Mouse (Mus musculus) E14TG2a.4 (cell line): ENCODE measurements around the gene Ccdc89.

Source experiments
- H3K27me3 ChIP-seq: 2 replicates; pipeline ENCODE4 v1.6.1; 2014; ENCODE audit warnings: low read length, control low read depth; ENCODE audit not compliant: insufficient read depth
- H3K36me3 ChIP-seq: 2 replicates; pipeline ENCODE4 v1.6.1; 2014; ENCODE audit warnings: low read length, control low read depth; ENCODE audit not compliant: insufficient read depth
- H3K4me1 ChIP-seq: replicated peaks from 2 replicates; pipeline ENCODE4 v1.6.1; 2014; ENCODE audit warnings: low read depth, low read length, control low read depth
- H3K4me3 ChIP-seq: replicated peaks from 2 replicates; pipeline ENCODE4 v1.5.1; 2014; ENCODE audit warnings: mild to moderate bottlenecking, low read length
- H3K9me3 ChIP-seq: 2 replicates; pipeline ENCODE4 v1.6.1; 2014; ENCODE audit warnings: low read length, control low read depth
- CTCF ChIP-seq: conservative IDR thresholded peaks from 2 replicates; pipeline ENCODE4 v1.5.1; 2014; ENCODE audit warnings: low read length
- NANOG ChIP-seq: IDR thresholded peaks from 2 replicates; pipeline ENCODE4 v1.6.1; 2014; ENCODE audit warnings: borderline replicate concordance, low read length, mixed read lengths
- POU5F1 ChIP-seq: IDR thresholded peaks from 2 replicates; pipeline ENCODE4 v1.6.1; 2014; ENCODE audit warnings: low read length, borderline replicate concordance

The Ccdc89 gene

GRCm38 (mm10) chr7:90426020-90427001 is at the start of gene Ccdc89:
Gene Ccdc89, plus strand, starts transcription at chr7:90426577.
- H3K4me1 ChIP-seq: peaks cover 26% of the 10 kb centered on the region
- H3K4me3 ChIP-seq: peak within 1 kb of the TSS; percentile 73
- H3K36me3 ChIP-seq: no peaks in the 10 kb centered on the region
- TF ChIP-seq CTCF (no peak), NANOG (no peak), POU5F1 (no peak)
- no peaks in the 10 kb centered on the region for H3K27me3 ChIP-seq
- no peaks in the 10 kb centered on the region for H3K9me3 ChIP-seq

- Histone ChIP-seq H3K4me3 (no peak overlapping the region), H3K9me3 (no peaks in the 10 kb centered on the region), H3K4me1 (peaks cover 4% of the 10 kb centered on the region), H3K27me3 (no peaks in the 10 kb centered on the region), H3K36me3 (no peaks in the 10 kb centered on the region)
- TF ChIP-seq CTCF (no peak), NANOG (no peak), POU5F1 (no peak)
Observed at GRCm38 (mm10) chr7:90384411-90384810, 42.0 kb upstream of the Ccdc89 start.

GRCm38 (mm10) chr7:90386885-90387459 is 39.4 kb upstream of the Ccdc89 start:
- H3K36me3 ChIP-seq: no peaks in the 10 kb centered on the region
- peaks cover 4% of the 10 kb centered on the region for H3K4me1 ChIP-seq
- no peaks in the 10 kb centered on the region for H3K9me3 ChIP-seq
- TF ChIP-seq NANOG (no peak), POU5F1 (no peak), CTCF (no peak)
- no peak overlapping the region for H3K4me3 ChIP-seq
- no peaks in the 10 kb centered on the region for H3K27me3 ChIP-seq

DNA sequence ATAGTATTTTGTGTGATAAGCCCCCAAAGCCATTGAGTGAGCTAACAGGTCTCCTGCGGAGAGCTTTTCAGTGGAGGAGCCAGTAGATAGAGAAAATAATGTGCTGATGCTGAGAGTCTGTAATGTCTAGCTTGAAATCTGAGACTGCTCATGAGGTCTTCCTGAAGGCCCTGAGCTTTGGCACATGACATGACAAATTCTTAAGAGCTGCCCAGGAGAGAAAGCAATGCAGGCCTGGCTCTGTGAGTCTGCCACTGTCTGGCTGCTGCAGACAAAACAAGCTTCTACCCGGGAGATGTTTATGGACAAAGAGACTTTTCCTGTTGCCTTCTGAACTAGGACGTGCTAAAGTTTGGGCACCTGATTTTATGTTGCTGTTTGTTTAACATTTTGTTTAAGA is 36.6 kb upstream of the Ccdc89 start:
- no peaks in the 10 kb centered on the region for H3K27me3 ChIP-seq
- H3K9me3 ChIP-seq: no peaks in the 10 kb centered on the region
- H3K36me3 ChIP-seq: no peaks in the 10 kb centered on the region
- no peak for TF ChIP-seq POU5F1
- TF ChIP-seq CTCF: no peak
- no peak for TF ChIP-seq NANOG
- peaks cover 4% of the 10 kb centered on the region for H3K4me1 ChIP-seq
- no peak overlapping the region for H3K4me3 ChIP-seq

- Histone ChIP-seq H3K4me1 (no peaks in the 10 kb centered on the region), H3K9me3 (no peaks in the 10 kb centered on the region), H3K36me3 (no peaks in the 10 kb centered on the region), H3K4me3 (no peak overlapping the region), H3K27me3 (no peaks in the 10 kb centered on the region)
- no peak for TF ChIP-seq POU5F1
Observed at GRCm38 (mm10) chr7:90395073-90395472, 31.3 kb upstream of the Ccdc89 start.

GRCm38 (mm10) chr7:90395928-90396327 is 30.4 kb upstream of the Ccdc89 start:
- TF ChIP-seq POU5F1 (no peak), CTCF (no peak), NANOG (no peak)
- H3K9me3 ChIP-seq: no peaks in the 10 kb centered on the region
- no peaks in the 10 kb centered on the region for H3K4me1 ChIP-seq
- no peak overlapping the region for H3K4me3 ChIP-seq
- no peaks in the 10 kb centered on the region for H3K36me3 ChIP-seq
- no peaks in the 10 kb centered on the region for H3K27me3 ChIP-seq

DNA sequence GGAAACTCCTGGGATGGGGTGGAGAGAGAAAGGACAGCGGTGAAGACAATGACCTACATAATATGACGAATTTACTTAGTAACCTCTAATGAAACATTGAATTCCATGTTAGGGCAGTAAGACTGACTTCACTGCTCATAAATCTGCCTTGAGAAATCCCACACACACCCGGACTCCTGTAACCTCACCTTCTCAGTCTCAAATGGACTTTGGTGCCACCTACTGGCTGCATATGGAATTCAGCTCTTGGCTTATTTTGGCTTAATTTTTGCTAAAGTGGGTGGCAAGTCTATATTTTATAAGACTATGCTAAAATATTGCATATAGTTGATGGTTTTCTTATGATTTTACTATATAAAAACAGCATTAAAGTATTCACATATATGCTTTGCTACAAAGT is 16.4 kb upstream of the Ccdc89 start:
- H3K4me1 ChIP-seq: peaks cover 4% of the 10 kb centered on the region; the same call in 1 of the 2 replicates
- no peak overlapping the region for H3K4me3 ChIP-seq
- H3K27me3 ChIP-seq: no peaks in the 10 kb centered on the region
- TF ChIP-seq POU5F1 (no peak), NANOG (no peak), CTCF (peak; percentile 95)
- H3K36me3 ChIP-seq: no peaks in the 10 kb centered on the region
- peaks cover 9% of the 10 kb centered on the region for H3K9me3 ChIP-seq

GRCm38 (mm10) chr7:90427006-90427405 is 629 bp downstream of the Ccdc89 start:
- Histone ChIP-seq H3K27me3 (no peaks in the 10 kb centered on the region), H3K4me3 (peak overlapping the region; percentile 73), H3K36me3 (no peaks in the 10 kb centered on the region), H3K9me3 (no peaks in the 10 kb centered on the region), H3K4me1 (peaks cover 22% of the 10 kb centered on the region)
- no peak for TF ChIP-seq NANOG
- no peak for TF ChIP-seq POU5F1
- no peak for TF ChIP-seq CTCF

- H3K27me3 ChIP-seq: no peaks in the 10 kb centered on the region
- H3K36me3 ChIP-seq: no peaks in the 10 kb centered on the region
- TF ChIP-seq NANOG (no peak), POU5F1 (no peak), CTCF (no peak)
- H3K4me1 ChIP-seq: peaks cover 8% of the 10 kb centered on the region
- H3K4me3 ChIP-seq: no peak overlapping the region
- no peaks in the 10 kb centered on the region for H3K9me3 ChIP-seq
Observed at GRCm38 (mm10) chr7:90432221-90432620, 5.8 kb downstream of the Ccdc89 start.
